Comparison of ENCODE assay signal across 11 mouse cellular contexts in the genomic region with DNA sequence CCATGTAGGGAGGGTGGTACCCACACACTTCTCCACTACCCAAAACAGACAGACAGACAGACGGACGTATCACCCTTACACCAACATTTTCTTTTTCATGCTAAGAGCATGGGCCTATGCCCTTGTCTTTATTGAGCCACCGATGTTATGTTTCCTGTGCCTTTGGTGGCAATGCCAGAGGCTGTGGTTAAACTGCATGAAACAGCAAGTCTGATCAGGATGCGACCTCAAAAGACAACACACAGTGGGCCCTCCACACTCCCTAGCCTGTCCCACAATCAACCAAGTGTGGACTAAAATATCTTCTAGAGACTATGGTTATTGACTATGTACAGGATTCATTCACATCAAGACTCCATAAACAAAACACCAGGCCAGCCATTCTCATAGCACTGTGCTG.
DNase-seq lines count a peak whose midpoint lies in the region; ATAC-seq and TF ChIP-seq lines count a peak whose summit lies in the region.
"Had no signal": no experiment of that assay in that cellular context is flagged by ENCODE, and none has a peak within 500 bp of the region (broad histone marks: within the 10 kb centered on the region; RNA-seq: fewer than 3 reads in every experiment).

No protein-coding gene starts in this region.

- no peak for DNase-seq in layer of hippocampus, adult 2 months (ENCODE audit: low spot score in 2 of 2)
- DNase-seq in layer of hippocampus, adult 8-10 months (ENCODE audit: low spot score in 2 of 2), result no peak
- peak; percentile 43 for DNase-seq in thymus, postnatal 0 days (ENCODE audit: low spot score)
- no peak for DNase-seq in thymus, postnatal 4 days
- DNase-seq in naive thymus-derived CD4-positive, alpha-beta T cell, adult 2 months (ENCODE audit: low read depth), result peak; percentile 62
- no peak for DNase-seq in forebrain, postnatal 0 days
- DNase-seq: gastrocnemius, postnatal 25 days had no signal

- no peaks in the 10 kb centered on the region for H3K27me3 ChIP-seq in forebrain, embryonic 15.5 days
- no peaks in the 10 kb centered on the region for H3K27me3 ChIP-seq in forebrain, embryonic 13.5 days
- no peaks in the 10 kb centered on the region for H3K27me3 ChIP-seq in forebrain, postnatal 0 days (ENCODE audit: insufficient read depth, low read length)
- H3K27me3 ChIP-seq: hindbrain, embryonic 15.5 days; midbrain, embryonic 15.5 days had no signal

- peak overlapping the region; percentile 52; the same call in 1 of the 2 replicates for H3K27ac ChIP-seq in forebrain, embryonic 15.5 days (replicated peaks)
- no peak overlapping the region for H3K27ac ChIP-seq in forebrain, embryonic 13.5 days
- peak overlapping the region; percentile 59; the same call in 1 of the 2 replicates for H3K27ac ChIP-seq in layer of hippocampus, adult 2 months
- H3K27ac ChIP-seq in forebrain, postnatal 0 days (ENCODE audit: low read depth, low read length), result no peak overlapping the region
- H3K27ac ChIP-seq: hindbrain, embryonic 15.5 days had no signal

- no peak for TF ChIP-seq CTCF in layer of hippocampus, adult 2 months (conservative IDR thresholded peaks at IDR 0.05)
- TF ChIP-seq CTCF in forebrain, postnatal 0 days (IDR thresholded peaks at IDR 0.05; ENCODE audit: low read depth), result no peak

- no peaks in the 10 kb centered on the region for H3K9me3 ChIP-seq in forebrain, embryonic 15.5 days
- H3K9me3 ChIP-seq in forebrain, embryonic 13.5 days (replicated peaks), result 0 out of 2 replicates have a peak, but pooled peaks cover 3% of the 10 kb centered on the region
- no peaks in the 10 kb centered on the region for H3K9me3 ChIP-seq in forebrain, postnatal 0 days (ENCODE audit: low read length)
- H3K9me3 ChIP-seq: hindbrain, embryonic 15.5 days; midbrain, embryonic 15.5 days had no signal

- H3K9ac ChIP-seq in forebrain, embryonic 15.5 days (replicated peaks), result no peak overlapping the region
- H3K9ac ChIP-seq in forebrain, embryonic 13.5 days, result no peak overlapping the region
- no peak overlapping the region for H3K9ac ChIP-seq in forebrain, postnatal 0 days
- H3K9ac ChIP-seq: hindbrain, embryonic 15.5 days; midbrain, embryonic 15.5 days had no signal

- H3K4me2 ChIP-seq in forebrain, embryonic 15.5 days (replicated peaks), result no peak overlapping the region
- no peak overlapping the region for H3K4me2 ChIP-seq in forebrain, embryonic 13.5 days
- H3K4me2 ChIP-seq in forebrain, postnatal 0 days (ENCODE audit: low read depth), result no peak overlapping the region

- no peak overlapping the region for H3K4me3 ChIP-seq in forebrain, embryonic 15.5 days
- H3K4me3 ChIP-seq in forebrain, embryonic 13.5 days, result no peak overlapping the region
- H3K4me3 ChIP-seq in layer of hippocampus, adult 2 months, result no peak overlapping the region
- no peak overlapping the region for H3K4me3 ChIP-seq in forebrain, postnatal 0 days (ENCODE audit: low read depth, low read length)
- H3K4me3 ChIP-seq: hindbrain, embryonic 15.5 days; midbrain, embryonic 15.5 days had no signal

- H3K4me1 ChIP-seq in forebrain, embryonic 15.5 days, result peaks cover 54% of the 10 kb centered on the region
- H3K4me1 ChIP-seq in forebrain, embryonic 13.5 days, result peaks cover 68% of the 10 kb centered on the region
- H3K4me1 ChIP-seq in forebrain, postnatal 0 days (ENCODE audit: insufficient read depth), result peaks cover 9% of the 10 kb centered on the region

- no peak for ATAC-seq in forebrain, embryonic 15.5 days (replicated peaks)
- ATAC-seq in forebrain, embryonic 13.5 days, result no peak
- ATAC-seq in forebrain, postnatal 0 days, result no peak
- ATAC-seq: midbrain, embryonic 15.5 days had no signal

- H3K36me3 ChIP-seq in forebrain, embryonic 15.5 days, result no peaks in the 10 kb centered on the region
- peaks cover 26% of the 10 kb centered on the region for H3K36me3 ChIP-seq in forebrain, embryonic 13.5 days (ENCODE audit: poor library complexity, severe bottlenecking)
- no peaks in the 10 kb centered on the region for H3K36me3 ChIP-seq in forebrain, postnatal 0 days (ENCODE audit: insufficient read depth)
- H3K36me3 ChIP-seq: hindbrain, embryonic 15.5 days; midbrain, embryonic 15.5 days had no signal

- 93% methylated on average over 4 of the region's 4 CpGs for WGBS in forebrain, embryonic 15.5 days
- 93% methylated on average over 4 of the region's 4 CpGs for WGBS in forebrain, embryonic 13.5 days
- WGBS in forebrain, postnatal 0 days, result 93% methylated on average over 4 of the region's 4 CpGs

Comparison
In these comparisons a context has a peak if more than half of its experiments do, and no peak if none do; other contexts are left out.
1. H3K27ac ChIP-seq: peak in forebrain, embryonic 15.5 days (single experiment) and layer of hippocampus, adult 2 months (single experiment); none in forebrain, embryonic 13.5 days (single experiment) and forebrain, postnatal 0 days (single experiment).
2. DNase-seq: peak in thymus, postnatal 0 days (single experiment) and naive thymus-derived CD4-positive, alpha-beta T cell, adult 2 months (single experiment); none in layer of hippocampus, adult 2 months (0 of 2), layer of hippocampus, adult 8-10 months (0 of 2), thymus, postnatal 4 days (single experiment) and forebrain, postnatal 0 days (single experiment).